Mouse (Mus musculus): ENCODE data around the gene Adra1b. TPM values are rescaled to one million over a fixed set of nuclear protein-coding genes. Genes with fewer than 3 reads are reported as not detected.

Gene Adra1b
- polyA plus RNA-seq, 1 experiment, result not detected

DNA sequence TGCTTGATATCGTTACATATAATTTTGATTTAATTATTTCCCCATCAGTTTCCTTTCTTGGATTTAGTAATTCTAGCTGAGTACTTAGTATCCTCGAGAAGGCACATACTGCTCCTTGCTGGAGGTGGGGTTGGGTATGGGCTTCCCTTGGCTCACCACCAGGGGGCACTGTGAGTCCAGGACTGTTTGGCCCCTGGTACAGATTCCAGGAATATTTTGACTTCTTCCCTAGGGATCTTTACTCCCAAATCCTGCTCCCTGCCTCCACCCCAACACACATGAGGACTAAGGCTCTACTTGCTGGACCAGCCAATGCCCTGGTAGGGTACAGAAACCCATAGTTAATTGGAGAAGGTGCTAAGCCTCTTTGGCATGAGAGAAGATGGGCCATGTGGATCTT, 117.2 kb downstream of the Adra1b start:
- TF ChIP-seq GATA1 (IDR thresholded peaks at IDR 0.05; ENCODE audit: borderline replicate concordance, low read length) (no peak), FLI1 (IDR thresholded peaks at IDR 0.05; ENCODE audit: low read length) (no peak)
- peaks cover 11% of the 10 kb centered on the region for H3K27me3 ChIP-seq (replicated peaks)
- H3K36me3 ChIP-seq (replicated peaks; ENCODE audit: low read length), result no peaks in the 10 kb centered on the region
- H3K4me3 ChIP-seq (replicated peaks), result no peak overlapping the region
- H3K4me1 ChIP-seq, result no peaks in the 10 kb centered on the region
- no peaks in the 10 kb centered on the region for H3K9me3 ChIP-seq

DNA sequence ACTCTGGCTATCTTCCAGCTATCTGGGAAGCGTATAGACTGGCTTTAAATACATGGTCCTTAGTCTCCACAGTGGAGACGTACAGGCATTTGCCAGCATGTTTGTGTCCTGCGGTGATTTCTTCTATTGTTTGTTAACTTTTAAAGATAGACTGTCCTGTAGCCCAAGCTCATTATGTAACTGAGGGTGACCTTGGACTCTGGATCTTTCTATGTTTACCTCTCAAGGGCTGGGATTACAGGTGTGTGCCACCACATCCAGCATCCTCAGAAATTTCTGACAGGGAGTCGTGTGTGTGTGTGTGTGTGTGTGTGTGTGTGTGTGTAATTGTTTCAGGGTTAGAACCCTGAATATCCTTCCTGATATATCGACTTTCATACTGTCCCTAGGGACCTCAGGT, 117.9 kb downstream of the Adra1b start:
- H3K27me3 ChIP-seq (replicated peaks), result peaks cover 15% of the 10 kb centered on the region
- no peak overlapping the region for H3K4me3 ChIP-seq (replicated peaks)
- H3K9me3 ChIP-seq, result no peaks in the 10 kb centered on the region
- no peaks in the 10 kb centered on the region for H3K4me1 ChIP-seq
- H3K36me3 ChIP-seq (replicated peaks; ENCODE audit: low read length), result no peaks in the 10 kb centered on the region
- TF ChIP-seq FLI1 (IDR thresholded peaks at IDR 0.05; ENCODE audit: low read length) (no peak), GATA1 (IDR thresholded peaks at IDR 0.05; ENCODE audit: borderline replicate concordance, low read length) (no peak)

DNA sequence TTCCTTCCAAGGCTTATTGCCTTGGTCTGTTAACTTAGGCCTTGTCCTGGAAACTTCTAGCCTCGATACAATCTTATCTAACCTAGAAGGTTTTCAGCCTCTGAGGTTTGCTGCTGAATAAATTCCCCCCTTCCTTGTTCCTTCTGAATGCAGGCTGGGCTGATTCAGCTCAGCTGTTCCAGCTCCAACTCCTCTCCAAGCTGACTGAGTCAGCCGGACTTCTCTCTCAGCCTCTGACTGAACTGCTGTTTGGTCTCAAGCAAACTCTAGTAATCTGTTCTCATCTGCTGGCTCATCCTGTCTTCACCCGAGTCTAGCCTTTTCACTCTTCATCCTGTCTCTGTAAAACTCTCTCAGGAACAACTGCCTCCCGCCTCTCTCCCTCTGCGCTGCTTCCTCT, 121.5 kb downstream of the Adra1b start:
- Histone ChIP-seq H3K4me3 (replicated peaks) (no peak overlapping the region), H3K36me3 (replicated peaks; ENCODE audit: low read length) (no peaks in the 10 kb centered on the region), H3K27me3 (replicated peaks) (peaks cover 34% of the 10 kb centered on the region), H3K4me1 (peaks cover 6% of the 10 kb centered on the region), H3K9me3 (peaks cover 5% of the 10 kb centered on the region; the same call in 1 of the 2 replicates)
- TF ChIP-seq FLI1 (IDR thresholded peaks at IDR 0.05; ENCODE audit: low read length) (no peak), GATA1 (IDR thresholded peaks at IDR 0.05; ENCODE audit: borderline replicate concordance, low read length) (no peak)

DNA sequence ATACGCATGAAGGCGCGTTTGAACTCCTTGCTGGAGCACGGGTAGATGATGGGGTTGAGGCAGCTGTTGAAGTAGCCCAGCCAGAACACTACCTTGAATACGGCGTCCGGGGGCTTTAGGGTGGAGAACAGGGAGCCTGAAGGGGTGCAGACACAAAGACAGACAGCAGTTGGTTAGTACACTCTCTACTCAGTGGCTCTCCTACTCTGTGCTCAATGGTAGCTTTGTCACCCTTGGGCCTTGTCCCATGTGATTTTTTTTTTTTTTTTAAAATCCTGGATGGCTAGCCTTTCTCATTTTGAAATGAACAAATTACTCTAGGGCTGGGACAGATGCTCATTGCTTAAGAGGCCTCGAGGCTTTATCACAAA, 124.7 kb downstream of the Adra1b start:
- Histone ChIP-seq H3K36me3 (replicated peaks; ENCODE audit: low read length) (no peaks in the 10 kb centered on the region), H3K4me3 (replicated peaks) (no peak overlapping the region), H3K27me3 (replicated peaks) (peaks cover 54% of the 10 kb centered on the region), H3K9me3 (peaks cover 5% of the 10 kb centered on the region; the same call in 1 of the 2 replicates), H3K4me1 (peaks cover 6% of the 10 kb centered on the region)
- TF ChIP-seq GATA1 (IDR thresholded peaks at IDR 0.05; ENCODE audit: borderline replicate concordance, low read length) (no peak), FLI1 (IDR thresholded peaks at IDR 0.05; ENCODE audit: low read length) (no peak)

DNA sequence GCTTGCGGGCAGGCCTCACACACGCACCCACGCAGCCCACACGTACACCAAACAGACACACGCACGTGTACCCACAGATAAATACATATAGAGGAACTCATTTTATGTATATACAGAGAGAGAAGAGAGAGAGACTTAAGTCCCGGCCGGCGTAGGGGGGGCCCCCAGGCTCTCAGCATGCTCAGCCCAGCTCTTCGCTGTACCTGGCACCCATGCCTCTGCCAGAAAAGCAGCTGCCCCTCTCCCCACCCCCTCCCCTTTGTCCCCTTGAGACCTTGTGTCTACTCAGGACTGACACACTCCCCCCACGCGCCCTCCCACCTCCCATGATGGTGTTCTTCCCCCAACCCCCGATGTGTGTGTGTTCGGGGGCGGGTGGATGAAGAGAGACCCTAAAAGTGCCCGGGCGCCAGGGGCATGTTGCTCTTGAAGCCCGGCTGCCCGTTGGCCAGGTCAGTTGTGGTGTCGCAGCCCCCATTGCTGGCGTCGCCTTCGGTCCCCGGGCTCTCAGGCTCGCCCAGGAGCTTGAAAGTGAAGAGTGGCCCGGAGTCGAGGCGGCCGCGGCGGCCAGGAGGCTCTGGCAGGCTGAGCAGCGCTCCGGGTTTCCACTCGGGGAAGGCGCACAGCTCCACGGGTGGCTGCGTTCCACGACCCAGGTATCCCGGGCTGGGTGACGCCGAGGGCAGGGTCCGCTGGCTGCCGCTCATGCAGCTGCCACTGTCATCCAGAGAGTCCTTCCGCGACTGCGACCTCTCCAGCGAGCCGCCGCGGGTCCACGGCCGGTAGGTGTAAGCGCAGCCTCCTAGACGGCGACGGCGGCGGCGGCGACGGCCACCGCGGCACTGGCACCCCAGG, 125.3 kb downstream of the Adra1b start:
- Histone ChIP-seq H3K36me3 (replicated peaks; ENCODE audit: low read length) (no peaks in the 10 kb centered on the region), H3K4me1 (peaks cover 6% of the 10 kb centered on the region), H3K9me3 (peaks cover 5% of the 10 kb centered on the region; the same call in 1 of the 2 replicates), H3K4me3 (replicated peaks) (peak overlapping the region; percentile 46), H3K27me3 (replicated peaks) (peaks cover 57% of the 10 kb centered on the region)
- no peak for TF ChIP-seq FLI1 (IDR thresholded peaks at IDR 0.05; ENCODE audit: low read length)
- no peak for TF ChIP-seq GATA1 (IDR thresholded peaks at IDR 0.05; ENCODE audit: borderline replicate concordance, low read length)

DNA sequence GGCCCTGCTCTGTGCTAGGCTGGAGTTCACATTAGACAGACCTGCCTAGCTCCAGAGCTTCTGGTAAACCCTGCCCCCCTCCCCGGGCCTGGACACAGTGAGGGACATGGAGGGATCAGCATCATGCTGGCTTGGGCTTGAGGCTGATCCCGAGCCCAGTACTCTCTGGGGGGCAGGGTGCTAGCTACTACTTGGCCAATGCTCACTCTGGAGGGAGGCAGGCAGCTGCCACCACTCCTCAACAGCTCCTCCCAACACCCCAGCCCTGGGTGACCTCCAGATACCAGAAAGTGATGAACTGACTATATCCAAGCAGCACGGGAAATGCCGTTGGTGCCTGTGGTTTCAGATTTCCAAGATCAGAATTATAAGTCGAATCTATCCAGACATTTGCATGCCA, 127.3 kb downstream of the Adra1b start:
- Histone ChIP-seq H3K4me1 (peaks cover 6% of the 10 kb centered on the region), H3K4me3 (replicated peaks) (no peak overlapping the region), H3K36me3 (replicated peaks; ENCODE audit: low read length) (no peaks in the 10 kb centered on the region), H3K27me3 (replicated peaks) (peaks cover 65% of the 10 kb centered on the region), H3K9me3 (peaks cover 5% of the 10 kb centered on the region; the same call in 1 of the 2 replicates)
- no peak for TF ChIP-seq FLI1 (IDR thresholded peaks at IDR 0.05; ENCODE audit: low read length)
- TF ChIP-seq GATA1 (IDR thresholded peaks at IDR 0.05; ENCODE audit: borderline replicate concordance, low read length), result no peak

DNA sequence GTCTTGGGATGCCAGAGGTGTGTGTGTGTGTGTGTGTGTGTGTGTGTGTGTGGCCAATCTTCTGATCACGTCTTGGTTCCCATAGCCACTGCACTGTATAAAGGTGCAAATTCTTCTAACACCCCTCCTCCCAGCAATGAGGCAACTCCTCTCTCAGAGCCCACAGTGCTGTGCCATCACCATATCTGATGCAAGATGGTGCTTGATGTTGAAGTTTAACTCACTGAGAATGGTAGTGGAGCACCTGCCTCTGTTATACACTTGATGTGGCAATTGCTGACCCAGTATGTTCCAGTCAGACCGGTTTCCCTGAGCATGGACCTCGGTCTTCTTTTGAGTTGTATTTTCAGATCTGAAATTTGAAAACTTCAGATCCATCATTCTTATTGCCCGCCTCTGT, 130.9 kb downstream of the Adra1b start:
- Histone ChIP-seq H3K4me1 (peaks cover 15% of the 10 kb centered on the region), H3K36me3 (replicated peaks; ENCODE audit: low read length) (no peaks in the 10 kb centered on the region), H3K9me3 (no peaks in the 10 kb centered on the region), H3K4me3 (replicated peaks) (no peak overlapping the region), H3K27me3 (replicated peaks) (peaks cover 56% of the 10 kb centered on the region)
- TF ChIP-seq FLI1 (IDR thresholded peaks at IDR 0.05; ENCODE audit: low read length) (no peak), GATA1 (IDR thresholded peaks at IDR 0.05; ENCODE audit: borderline replicate concordance, low read length) (no peak)

DNA sequence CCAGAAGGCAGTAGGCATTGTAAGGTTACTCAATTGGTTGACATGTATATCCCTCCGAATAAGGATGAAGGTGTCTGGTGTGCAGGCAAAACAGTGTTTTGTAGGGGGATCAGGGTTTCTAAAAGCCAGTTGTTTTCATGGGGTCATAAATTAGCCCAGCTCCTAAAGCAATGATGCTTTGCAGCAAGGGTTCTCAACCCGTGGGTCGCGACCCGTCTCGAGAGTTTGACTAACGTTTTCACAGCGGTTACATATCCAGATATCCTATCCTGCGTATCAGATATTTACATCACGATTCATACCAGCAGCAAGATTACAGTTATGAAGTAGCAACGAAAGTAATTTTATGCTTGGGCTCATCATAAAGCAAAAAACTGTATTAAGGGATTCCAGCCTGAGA, 133.3 kb downstream of the Adra1b start:
- Histone ChIP-seq H3K9me3 (no peaks in the 10 kb centered on the region), H3K27me3 (replicated peaks) (peaks cover 44% of the 10 kb centered on the region), H3K4me3 (replicated peaks) (peak overlapping the region; percentile 14), H3K36me3 (replicated peaks; ENCODE audit: low read length) (no peaks in the 10 kb centered on the region), H3K4me1 (peaks cover 15% of the 10 kb centered on the region)
- no peak for TF ChIP-seq GATA1 (IDR thresholded peaks at IDR 0.05; ENCODE audit: borderline replicate concordance, low read length)
- TF ChIP-seq FLI1 (IDR thresholded peaks at IDR 0.05; ENCODE audit: low read length), result no peak

DNA sequence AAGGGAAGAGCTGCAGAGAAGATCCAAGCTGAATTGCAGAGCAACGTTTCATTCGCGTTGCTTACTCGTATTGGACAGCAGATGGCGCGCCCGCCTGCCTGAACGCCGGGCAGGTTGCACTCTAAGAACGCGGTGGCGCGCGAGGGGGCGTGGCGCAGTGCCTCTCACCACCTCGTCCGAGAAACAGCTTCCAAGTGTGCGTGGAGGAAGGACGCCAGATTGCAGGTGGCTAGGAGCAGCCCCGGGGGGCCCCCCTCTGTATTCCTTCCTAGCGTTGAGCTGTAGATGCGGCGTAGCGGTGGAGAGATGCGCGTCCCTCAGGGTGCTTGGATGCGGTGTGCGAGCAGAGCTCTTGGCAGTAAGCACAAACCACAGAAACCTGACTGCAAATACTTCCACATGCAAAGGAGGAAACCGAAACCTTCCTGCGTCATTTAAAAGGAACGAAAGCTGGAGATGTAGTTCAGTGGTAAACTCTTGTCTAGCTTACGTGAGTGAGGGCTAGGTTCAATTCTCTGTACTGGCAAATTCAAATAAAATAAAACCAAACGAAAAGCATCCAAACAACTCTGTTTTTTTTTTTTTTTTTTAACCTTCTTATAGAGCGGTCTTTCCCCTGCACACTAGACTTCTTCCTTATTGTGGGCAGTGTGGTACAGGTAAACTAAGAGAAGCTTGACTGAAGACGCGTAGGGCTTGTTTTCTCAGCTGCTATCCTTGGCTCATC, 133.9 kb downstream of the Adra1b start:
- peaks cover 15% of the 10 kb centered on the region for H3K4me1 ChIP-seq
- H3K9me3 ChIP-seq, result no peaks in the 10 kb centered on the region; the same call in 1 of the 2 replicates
- peak overlapping the region; percentile 89 for H3K4me3 ChIP-seq (replicated peaks)
- no peak for TF ChIP-seq FLI1 (IDR thresholded peaks at IDR 0.05; ENCODE audit: low read length)
- no peak for TF ChIP-seq GATA1 (IDR thresholded peaks at IDR 0.05; ENCODE audit: borderline replicate concordance, low read length)
- H3K27me3 ChIP-seq (replicated peaks), result peaks cover 40% of the 10 kb centered on the region
- H3K36me3 ChIP-seq (replicated peaks; ENCODE audit: low read length), result no peaks in the 10 kb centered on the region

DNA sequence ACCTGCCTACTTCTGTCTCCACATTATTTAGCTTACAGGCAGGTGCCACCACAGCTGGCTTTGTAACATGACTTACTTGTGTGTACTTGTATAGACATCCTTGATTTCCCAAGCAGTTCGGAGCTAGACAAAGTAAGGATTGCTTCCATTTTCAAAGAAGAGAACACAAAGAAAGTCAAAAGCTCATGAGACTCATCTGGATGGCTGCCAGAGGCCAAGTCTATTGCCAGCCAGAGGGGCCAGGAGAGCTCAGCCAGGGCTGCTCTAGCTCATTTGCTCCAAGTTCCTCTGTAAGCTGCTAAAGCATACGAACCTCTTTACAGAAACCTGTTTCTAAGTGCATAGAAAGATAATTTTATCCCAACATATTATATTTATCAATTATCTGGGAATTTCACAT, 142.6 kb downstream of the Adra1b start:
- no peak overlapping the region for H3K4me3 ChIP-seq (replicated peaks)
- TF ChIP-seq FLI1 (IDR thresholded peaks at IDR 0.05; ENCODE audit: low read length) (no peak), GATA1 (IDR thresholded peaks at IDR 0.05; ENCODE audit: borderline replicate concordance, low read length) (no peak)
- H3K9me3 ChIP-seq, result no peaks in the 10 kb centered on the region; the same call in 1 of the 2 replicates
- no peaks in the 10 kb centered on the region for H3K36me3 ChIP-seq (replicated peaks; ENCODE audit: low read length)
- H3K4me1 ChIP-seq, result peaks cover 23% of the 10 kb centered on the region
- H3K27me3 ChIP-seq (replicated peaks), result peaks cover 4% of the 10 kb centered on the region

Measured in megakaryocyte, embryonic 14.5 days (primary cell).